In the genomic region with DNA sequence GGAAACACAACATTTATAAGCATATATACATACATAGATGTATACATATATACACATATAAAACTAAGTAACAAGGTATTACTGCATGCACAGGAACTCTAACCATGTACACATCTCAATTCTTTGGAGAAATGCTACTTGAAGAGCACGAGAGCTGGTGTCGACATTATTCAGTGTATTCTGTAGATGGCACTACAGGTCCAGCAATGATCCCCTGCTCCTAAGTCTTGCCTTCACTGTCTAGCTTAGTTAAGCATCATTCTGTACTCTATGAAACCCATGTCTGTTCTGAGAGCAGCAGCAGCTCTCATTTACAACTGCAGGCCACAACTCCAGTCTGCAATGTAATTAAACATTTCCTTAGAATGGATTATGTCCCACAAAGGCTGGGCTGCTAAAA, we compare ENCODE assay signal across 8 mouse cellular contexts.
DNase-seq lines count a peak whose midpoint lies in the region; ATAC-seq and TF ChIP-seq lines count a peak whose summit lies in the region.

No protein-coding gene starts in this region.

- H3K9ac ChIP-seq in intestine, postnatal 0 days (ENCODE audit: low read depth, low read length), result no peak overlapping the region
- no peak overlapping the region for H3K9ac ChIP-seq in intestine, embryonic 16.5 days (ENCODE audit: low read depth, low read length)
- no peak overlapping the region for H3K9ac ChIP-seq in stomach, postnatal 0 days (ENCODE audit: low read length)

- H3K4me2 ChIP-seq in intestine, postnatal 0 days (replicated peaks; ENCODE audit: low read depth), result no peak overlapping the region
- H3K4me2 ChIP-seq in intestine, embryonic 16.5 days (ENCODE audit: low read depth, low read length), result no peak overlapping the region
- H3K4me2 ChIP-seq in stomach, postnatal 0 days (replicated peaks; ENCODE audit: low read depth), result no peak overlapping the region

- TF ChIP-seq EP300 in stomach, postnatal 0 days (optimal IDR thresholded peaks at IDR 0.05), result no peak

- no peaks in the 10 kb centered on the region for H3K4me1 ChIP-seq in intestine, postnatal 0 days (replicated peaks; ENCODE audit: control insufficient read depth, insufficient read depth, low read length)
- H3K4me1 ChIP-seq in intestine, embryonic 16.5 days (ENCODE audit: control insufficient read depth, insufficient read depth, low read length), result no peaks in the 10 kb centered on the region
- H3K4me1 ChIP-seq in stomach, postnatal 0 days (replicated peaks; ENCODE audit: control insufficient read depth, insufficient read depth), result no peaks in the 10 kb centered on the region

- peak; percentile 76 for DNase-seq in adipocyte (ENCODE audit: low spot score)
- peak; percentile 22 for DNase-seq in embryo, embryonic 10.5 days (ENCODE audit: low spot score)
- DNase-seq in left cerebral cortex, postnatal 36 days (ENCODE audit: low spot score in 2 of 2), result peak; percentile 18 to 27
- DNase-seq in stomach, postnatal 0 days (ENCODE audit: low spot score), result no peak
- DNase-seq in natural killer cell, adult 2 months (ENCODE audit: low spot score in 2 of 2), result no peak
- no peak for DNase-seq in spleen, adult 12 weeks (ENCODE audit: low spot score)

- no peaks in the 10 kb centered on the region for H3K27me3 ChIP-seq in intestine, postnatal 0 days (replicated peaks; ENCODE audit: control insufficient read depth, insufficient read depth, low read length)
- H3K27me3 ChIP-seq in intestine, embryonic 16.5 days (replicated peaks; ENCODE audit: control insufficient read depth, insufficient read depth, low read length), result no peaks in the 10 kb centered on the region
- no peaks in the 10 kb centered on the region for H3K27me3 ChIP-seq in stomach, postnatal 0 days (ENCODE audit: control insufficient read depth, insufficient read depth, low read length)

- 68% methylated on average over 2 of the region's 2 CpGs for WGBS in intestine, postnatal 0 days
- WGBS in intestine, embryonic 16.5 days, result 64% methylated on average over 2 of the region's 2 CpGs
- WGBS in stomach, postnatal 0 days, result 70% methylated on average over 2 of the region's 2 CpGs

- intact Hi-C loops in left cerebral cortex, postnatal 36 days (cut with DNase I), result loop anchor here (10.0 kb wide), 2 partner anchors 269 to 1629 kb away; a partner anchor contains a TSS

- no peak for ATAC-seq in intestine, postnatal 0 days
- ATAC-seq in intestine, embryonic 16.5 days, result no peak
- no peak for ATAC-seq in stomach, postnatal 0 days (ENCODE audit: low FRiP score, low TSS enrichment)

- H3K4me3 ChIP-seq in intestine, postnatal 0 days (ENCODE audit: low read depth, low read length), result no peak overlapping the region
- no peak overlapping the region for H3K4me3 ChIP-seq in intestine, embryonic 16.5 days (ENCODE audit: low read length)
- no peak overlapping the region for H3K4me3 ChIP-seq in stomach, postnatal 0 days (ENCODE audit: low read depth, low read length)

- no peaks in the 10 kb centered on the region for H3K9me3 ChIP-seq in intestine, postnatal 0 days (ENCODE audit: control insufficient read depth)
- no peaks in the 10 kb centered on the region for H3K9me3 ChIP-seq in intestine, embryonic 16.5 days (ENCODE audit: control insufficient read depth, low read length)
- H3K9me3 ChIP-seq in stomach, postnatal 0 days (ENCODE audit: control insufficient read depth, low read length), result no peaks in the 10 kb centered on the region

- no peaks in the 10 kb centered on the region for H3K36me3 ChIP-seq in intestine, postnatal 0 days (ENCODE audit: control insufficient read depth, insufficient read depth)
- H3K36me3 ChIP-seq in intestine, embryonic 16.5 days (ENCODE audit: control insufficient read depth, insufficient read depth, low read length), result no peaks in the 10 kb centered on the region
- no peaks in the 10 kb centered on the region for H3K36me3 ChIP-seq in stomach, postnatal 0 days (ENCODE audit: control insufficient read depth, insufficient read depth, low read length)

- peak; percentile 63 for TF ChIP-seq CTCF in intestine, postnatal 0 days (IDR thresholded peaks at IDR 0.05; ENCODE audit: low read depth)
- peak; percentile 71 for TF ChIP-seq CTCF in stomach, postnatal 0 days (IDR thresholded peaks at IDR 0.05; ENCODE audit: low read depth)

- H3K27ac ChIP-seq in intestine, postnatal 0 days (ENCODE audit: low read depth, low read length), result no peak overlapping the region
- no peak overlapping the region for H3K27ac ChIP-seq in intestine, embryonic 16.5 days (ENCODE audit: low read length)
- no peak overlapping the region for H3K27ac ChIP-seq in stomach, postnatal 0 days (replicated peaks)

Comparison
In these comparisons a context has a peak if more than half of its experiments do, and no peak if none do; other contexts are left out.
1. DNase-seq: peak in adipocyte (single experiment), embryo, embryonic 10.5 days (single experiment) and left cerebral cortex, postnatal 36 days (2 of 2); none in stomach, postnatal 0 days (single experiment), natural killer cell, adult 2 months (0 of 2) and spleen, adult 12 weeks (single experiment).